Mouse (Mus musculus) frontal cortex, adult (tissue): Measurements from ENCODE around the gene Krt82.

Experiments used
- ATAC-seq: cut with Nextera tagmentation; 2 replicates; pipeline ENCODE4 v1.9.2; 2017; ENCODE audit warnings: mild to moderate bottlenecking, moderate library complexity, mixed read lengths; ENCODE audit not compliant: low TSS enrichment

Krt82 gene

DNA sequence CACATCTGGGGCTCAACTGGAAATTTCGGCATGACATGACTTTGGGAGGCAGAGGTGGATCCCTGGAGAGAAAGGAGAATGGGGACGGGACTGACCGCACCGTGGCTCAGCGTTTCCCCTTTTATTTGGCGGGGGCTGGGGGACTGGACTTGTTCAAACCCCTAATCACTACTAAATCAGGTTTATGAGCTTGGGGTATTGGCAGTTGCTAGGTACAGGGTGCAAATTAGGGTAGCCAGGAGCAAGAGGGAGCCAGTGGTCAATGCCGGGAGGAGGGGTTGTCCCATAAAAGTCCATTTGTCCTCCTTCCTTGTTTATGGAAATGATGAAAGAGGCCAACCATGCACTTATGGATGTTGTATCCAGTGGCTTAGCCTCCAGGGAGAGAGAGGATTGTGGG is at the start of gene Krt82:
Krt82 (minus strand) TSS at position 101 of the 400 bp plus-strand sequence.
- ATAC-seq = no peak

DNA sequence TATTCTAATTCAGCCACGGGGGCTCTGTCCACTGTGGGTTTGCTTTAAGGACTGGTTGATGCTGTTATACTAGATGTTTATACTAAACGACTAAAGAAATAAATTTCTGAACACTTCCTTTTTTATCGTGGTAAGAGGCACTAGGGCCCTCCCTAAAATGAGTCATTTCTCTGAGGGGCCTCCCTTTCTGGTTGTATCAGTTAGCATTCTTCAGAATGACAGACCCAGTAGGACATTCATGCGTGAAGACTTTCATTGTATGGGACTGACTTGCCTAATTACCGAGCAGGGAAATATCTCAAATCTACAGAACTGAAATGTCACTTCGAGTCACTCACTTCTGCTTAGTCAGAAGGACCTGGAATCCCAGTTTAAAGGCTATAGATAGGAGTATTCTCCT is 48.7 kb upstream of the Krt82 start:
- ATAC-seq = no peak

GRCm38 (mm10) chr15:101588216-101588615 is 37.7 kb upstream of the Krt82 start:
- ATAC-seq = no peak

GRCm38 (mm10) chr15:101584456-101584855 is 34.0 kb upstream of the Krt82 start:
- ATAC-seq = no peak

- no peak for ATAC-seq
Observed at GRCm38 (mm10) chr15:101583211-101583965, 32.9 kb upstream of the Krt82 start.

DNA sequence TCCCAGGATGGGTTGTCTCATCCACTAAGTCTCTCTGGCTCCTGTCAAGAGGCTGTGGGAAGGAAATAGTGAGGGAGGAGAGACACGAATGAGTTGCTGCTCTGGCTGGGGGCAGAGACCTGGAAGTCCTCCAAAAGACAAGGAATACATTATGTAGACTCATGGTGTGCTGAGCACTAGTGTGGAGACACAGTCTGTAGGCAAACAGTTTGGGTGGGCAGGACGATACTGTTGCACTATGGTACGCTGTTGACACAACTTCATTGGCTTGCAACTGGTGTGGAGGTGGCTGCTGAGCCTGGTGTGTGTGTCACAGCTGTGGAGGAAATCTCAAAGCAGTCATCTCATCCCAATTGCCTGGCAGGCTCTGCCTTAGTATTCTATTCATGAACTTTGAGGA is 31.2 kb upstream of the Krt82 start:
- ATAC-seq = peak; percentile 67; the same call in 1 of the 2 replicates

- no peak for ATAC-seq
Observed at GRCm38 (mm10) chr15:101575506-101575905, 25.0 kb upstream of the Krt82 start.

GRCm38 (mm10) chr15:101573796-101574345 is 23.4 kb upstream of the Krt82 start, which contains the start of gene Krt75:
TSS of gene Krt75 (minus strand) at chr15:101573904.
- ATAC-seq = no peak

DNA sequence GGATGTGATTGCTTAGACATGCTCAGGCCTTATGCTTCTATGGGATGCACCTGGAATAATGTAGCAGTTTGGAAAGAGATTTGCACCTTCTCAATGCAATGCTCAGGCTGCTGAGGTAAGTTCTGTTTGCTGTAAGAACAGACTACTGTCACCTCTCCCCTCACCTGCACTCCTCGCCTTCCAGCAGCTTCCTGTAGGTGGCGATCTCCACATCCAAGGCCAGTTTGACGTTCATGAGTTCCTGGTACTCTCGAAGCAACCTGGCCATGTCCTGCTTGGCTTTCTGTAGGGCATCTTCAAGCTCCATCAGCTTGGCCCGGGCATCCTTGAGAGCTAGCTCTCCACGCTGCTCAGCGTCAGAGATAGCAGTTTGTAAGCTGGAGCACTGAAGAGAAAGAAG is 17.3 kb upstream of the Krt82 start:
- no peak for ATAC-seq

- ATAC-seq = no peak
Observed at GRCm38 (mm10) chr15:101562850-101563249, 12.4 kb upstream of the Krt82 start, which contains the start of gene Krt90. TSS of gene Krt90 (minus strand) at chr15:101562950.

DNA sequence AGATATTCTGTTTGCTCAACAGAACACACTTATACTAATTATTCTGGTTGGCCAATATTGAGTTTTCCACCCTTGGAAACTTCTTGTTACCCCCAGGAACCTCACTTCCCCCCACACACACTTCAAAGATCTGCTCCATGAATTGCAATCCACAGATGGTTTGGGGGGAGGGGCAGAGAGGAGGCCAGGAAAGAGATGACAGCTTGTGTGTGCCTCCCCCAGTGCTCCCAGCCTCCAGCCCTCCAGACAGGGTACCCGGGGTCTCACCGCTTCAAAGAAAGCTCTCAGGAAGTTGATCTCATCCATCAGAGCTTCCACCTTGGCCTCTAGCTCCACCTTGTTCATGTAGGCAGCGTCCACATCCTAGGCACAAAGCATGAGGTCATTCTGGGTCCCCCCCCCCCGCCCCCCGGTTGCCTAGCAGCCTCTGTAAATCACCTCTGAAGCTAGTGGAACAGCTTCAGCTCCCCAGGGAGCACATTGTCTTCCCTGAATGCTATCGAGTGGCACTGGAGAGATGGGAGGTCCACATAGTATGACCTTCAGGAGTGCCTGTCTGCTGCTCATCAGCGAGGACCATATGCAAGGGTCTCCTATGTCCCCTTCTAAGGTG is 7.7 kb upstream of the Krt82 start:
- no peak for ATAC-seq

DNA sequence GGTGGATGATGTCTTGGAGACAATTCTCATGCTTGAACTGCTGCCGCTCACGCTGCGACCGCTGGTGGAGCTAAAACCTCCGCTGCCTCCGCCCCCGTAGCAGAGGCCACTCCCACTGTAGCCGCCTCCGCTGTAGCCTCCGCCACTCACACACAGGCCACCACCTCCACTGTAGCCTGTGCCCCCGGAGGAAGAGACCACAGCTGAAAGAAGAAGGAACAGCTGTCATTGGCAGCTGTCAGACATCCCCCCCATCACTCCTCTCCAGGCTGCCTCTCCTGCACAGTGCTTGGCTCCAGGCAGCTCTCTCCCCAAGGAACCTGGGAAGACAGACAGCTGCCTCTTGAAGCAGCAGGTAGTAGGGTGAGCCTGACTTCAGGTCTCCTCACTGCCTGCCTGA is 2.7 kb upstream of the Krt82 start:
- ATAC-seq = peak; percentile 34; the same call in 1 of the 2 replicates

- ATAC-seq = peak; percentile 57; the same call in 1 of the 2 replicates
Observed at GRCm38 (mm10) chr15:101552188-101552587, 1.7 kb upstream of the Krt82 start.

DNA sequence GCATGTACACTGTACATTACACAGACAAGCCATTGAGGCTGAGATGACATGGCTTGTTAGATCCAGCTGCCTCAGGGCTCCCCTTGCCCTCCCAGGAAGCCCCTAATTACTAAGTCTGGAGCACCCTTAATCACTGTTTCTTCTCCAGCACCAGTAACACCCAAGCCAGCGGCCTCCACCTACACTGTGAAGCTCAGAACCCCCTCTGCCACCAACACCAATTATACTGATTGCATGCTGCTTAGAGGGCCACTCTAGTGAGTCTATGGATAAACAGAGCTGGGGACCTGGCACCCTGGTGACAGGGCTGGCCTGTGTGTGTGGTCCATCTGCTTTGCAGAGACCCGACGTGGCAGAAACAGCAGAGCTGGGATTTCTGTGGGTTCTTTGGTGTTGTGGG is 6.0 kb downstream of the Krt82 start:
- no peak for ATAC-seq

GRCm38 (mm10) chr15:101542543-101542942 is 7.9 kb downstream of the Krt82 start:
- no peak for ATAC-seq

GRCm38 (mm10) chr15:101538580-101538900 is 11.9 kb downstream of the Krt82 start:
- no peak for ATAC-seq

DNA sequence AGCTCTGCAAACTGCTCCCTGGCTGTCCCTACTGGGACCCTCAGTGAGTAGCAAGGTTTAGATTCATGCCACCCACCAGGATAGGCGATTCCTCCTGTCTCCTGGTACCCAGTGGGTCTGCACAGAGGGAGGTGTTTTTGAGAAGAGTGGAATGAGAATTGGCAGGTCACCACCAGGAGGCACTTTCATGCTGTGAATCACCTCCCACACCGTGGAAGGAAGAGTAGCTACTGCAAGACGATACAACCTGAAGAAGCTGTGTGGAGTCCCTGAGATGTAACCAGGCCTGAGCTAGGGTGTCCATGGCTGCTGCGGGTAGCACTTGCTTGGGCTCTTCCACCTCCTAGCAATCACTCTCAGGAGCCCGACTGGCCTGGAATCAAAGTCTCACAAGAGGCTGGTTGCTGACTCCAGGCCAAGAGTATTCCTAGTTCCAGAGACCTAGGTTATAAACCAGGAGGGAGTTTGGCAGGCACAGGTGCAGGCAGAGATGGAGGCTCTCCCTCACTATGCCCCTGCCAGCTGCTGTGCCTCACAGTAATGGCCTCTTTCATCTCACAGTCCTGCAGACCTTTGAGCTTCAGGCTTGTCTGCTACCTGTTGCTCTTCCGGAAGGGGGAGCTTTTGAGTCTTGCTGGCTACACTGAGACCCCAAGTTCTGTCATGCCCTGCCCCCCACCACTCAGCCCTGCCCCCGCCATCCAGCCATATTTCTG is 12.4 kb downstream of the Krt82 start:
- no peak for ATAC-seq

DNA sequence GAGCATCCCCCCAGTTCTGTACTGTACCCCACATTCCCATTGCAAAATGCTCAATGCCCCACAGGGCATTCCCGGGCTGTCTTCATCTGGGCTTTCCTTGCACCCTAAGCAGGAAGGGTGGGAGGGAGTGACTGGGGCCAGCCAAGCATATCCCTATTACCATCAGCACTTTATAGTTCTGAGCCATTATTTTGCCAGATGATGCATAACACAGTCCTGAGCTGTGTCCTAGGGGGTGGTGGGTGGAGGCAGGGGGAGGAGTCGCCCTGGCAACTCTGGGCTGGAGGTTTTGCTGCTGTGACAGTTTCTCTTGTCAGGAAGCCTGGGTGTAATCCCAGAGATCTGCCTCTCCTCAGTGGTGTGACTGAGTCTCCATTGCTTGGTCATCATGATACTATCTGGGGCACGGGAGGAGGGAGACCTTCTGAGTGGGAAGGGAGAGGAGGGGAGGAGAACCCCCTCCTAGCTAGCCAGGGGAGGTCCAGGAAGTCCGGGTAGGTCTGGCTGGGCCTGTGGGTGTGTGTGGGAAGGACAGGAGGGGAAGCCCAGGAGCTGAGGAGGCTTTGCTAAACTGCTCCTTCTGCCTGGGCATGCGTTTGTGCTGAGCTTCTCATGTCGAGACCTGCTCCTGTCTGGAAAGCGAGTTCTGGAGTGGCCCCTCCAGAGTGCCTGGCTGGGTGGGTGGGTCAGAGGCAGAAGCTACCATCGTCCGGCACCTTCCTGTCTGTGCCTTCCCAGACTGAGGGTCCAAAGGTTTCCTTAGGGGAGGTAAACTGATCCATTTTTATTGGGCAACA is 14.2 kb downstream of the Krt82 start:
- ATAC-seq = peak; percentile 57; the same call in 1 of the 2 replicates

DNA sequence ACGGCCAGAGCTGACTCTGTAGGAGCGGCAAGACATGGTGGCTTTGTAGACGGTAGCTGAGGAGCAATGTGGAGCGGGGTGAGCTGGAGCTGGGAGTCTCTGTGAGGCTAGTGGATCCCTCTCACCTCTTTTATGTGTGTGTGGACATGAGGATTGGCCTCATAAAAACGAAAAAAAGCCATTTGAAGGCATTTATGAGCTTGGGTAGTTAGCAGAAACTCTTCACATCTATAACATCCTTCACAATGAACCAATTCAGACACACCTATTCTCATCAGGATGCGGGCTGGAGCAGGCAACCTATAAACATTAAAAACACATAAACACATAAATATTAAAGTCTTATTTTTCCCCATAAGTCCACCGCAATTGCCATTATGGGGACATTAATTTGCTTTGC is 17.7 kb downstream of the Krt82 start, which contains the start of gene Krt84:
Krt84 (minus strand) TSS at position 101 of the 400 bp plus-strand sequence.
- no peak for ATAC-seq

- no peak for ATAC-seq
Observed at GRCm38 (mm10) chr15:101522556-101523232, 27.8 kb downstream of the Krt82 start.

- ATAC-seq = peak; percentile 65; the same call in 1 of the 2 replicates
Observed at GRCm38 (mm10) chr15:101519792-101520191, 30.7 kb downstream of the Krt82 start.
